Mouse (Mus musculus) spleen, embryonic (tissue): ENCODE measurements around the gene AI837181.

Experiments used
- CTCF ChIA-PET: fragments of 350-600 bp; sonication (Branson Sonifier 250); formaldehyde crosslinking; loops from one replicate; lab custom pipeline; 2022; lab: Charles Lee

Gene AI837181

DNA sequence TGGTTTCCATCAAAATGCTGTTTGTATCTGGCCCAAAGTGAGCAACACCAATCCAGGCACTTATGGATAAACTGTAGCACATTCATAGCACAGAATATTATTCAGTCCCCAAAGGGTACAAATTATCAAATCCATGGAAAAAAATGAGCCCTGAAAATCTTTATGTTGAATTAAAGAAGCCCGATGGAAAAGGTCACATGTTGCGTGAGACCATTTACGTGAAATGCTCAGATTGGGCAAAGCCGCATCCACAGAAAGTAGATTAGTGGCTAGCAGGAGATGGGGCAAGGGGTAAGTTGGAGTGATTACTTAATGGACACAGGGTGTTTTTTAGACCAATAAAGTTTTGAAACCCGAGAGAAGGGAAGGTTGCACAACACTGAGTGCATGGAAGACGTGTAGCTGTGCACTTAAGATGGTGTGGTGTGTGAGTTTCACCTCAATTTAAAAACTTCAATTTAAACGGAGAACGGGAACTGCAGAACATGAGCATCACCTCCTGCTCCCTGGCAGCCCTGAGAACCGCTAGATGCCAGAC, 19.5 kb downstream of the AI837181 start:
- CTCF ChIA-PET: interaction anchor here (0.6 kb wide), 1 partner anchor 517 kb away, joined by 7 read pairs; no protein-coding TSS in a partner anchor

DNA sequence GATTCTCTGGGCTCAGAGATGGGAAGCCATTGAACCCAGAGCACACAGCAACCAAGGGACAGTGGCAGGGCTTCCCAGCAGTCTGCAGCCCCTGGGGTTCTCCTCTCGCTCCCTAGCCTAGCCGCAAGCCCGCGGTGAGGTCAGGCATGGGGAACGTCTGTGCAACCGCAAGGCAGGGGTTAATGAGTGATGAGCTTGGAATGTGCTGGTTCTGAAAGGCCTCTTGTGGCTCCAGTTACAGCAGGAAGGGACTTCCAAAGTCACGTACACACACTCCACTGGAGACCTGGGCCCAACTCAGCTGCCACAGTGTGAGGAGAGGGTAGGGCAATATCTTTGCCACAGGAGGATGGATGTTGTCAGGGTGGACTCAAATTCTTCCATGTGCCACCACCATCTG, 20.0 kb downstream of the AI837181 start:
- CTCF ChIA-PET: interaction anchor here (0.6 kb wide), 1 partner anchor 516 kb away, joined by 7 read pairs; no protein-coding TSS in a partner anchor

DNA sequence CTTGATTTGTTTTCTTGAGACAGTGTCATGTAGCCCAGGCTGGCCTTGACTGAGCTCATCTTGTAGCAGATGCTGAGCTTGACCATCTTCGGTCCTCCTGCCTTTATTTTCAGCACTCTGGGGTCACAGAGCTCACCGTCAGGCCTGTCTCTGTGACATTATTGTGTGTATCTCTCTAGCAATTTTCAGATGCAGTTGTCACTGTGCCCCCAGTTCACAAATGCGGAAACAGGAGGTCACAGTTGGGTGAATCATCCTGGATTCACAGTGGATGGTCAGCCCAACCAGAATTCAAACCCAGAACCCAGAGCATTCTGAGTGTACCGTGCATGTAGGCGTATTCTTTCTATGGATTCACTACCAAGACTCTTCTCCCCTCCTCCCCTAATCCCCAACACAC, 20.8 kb downstream of the AI837181 start:
- CTCF ChIA-PET: no interaction called here

DNA sequence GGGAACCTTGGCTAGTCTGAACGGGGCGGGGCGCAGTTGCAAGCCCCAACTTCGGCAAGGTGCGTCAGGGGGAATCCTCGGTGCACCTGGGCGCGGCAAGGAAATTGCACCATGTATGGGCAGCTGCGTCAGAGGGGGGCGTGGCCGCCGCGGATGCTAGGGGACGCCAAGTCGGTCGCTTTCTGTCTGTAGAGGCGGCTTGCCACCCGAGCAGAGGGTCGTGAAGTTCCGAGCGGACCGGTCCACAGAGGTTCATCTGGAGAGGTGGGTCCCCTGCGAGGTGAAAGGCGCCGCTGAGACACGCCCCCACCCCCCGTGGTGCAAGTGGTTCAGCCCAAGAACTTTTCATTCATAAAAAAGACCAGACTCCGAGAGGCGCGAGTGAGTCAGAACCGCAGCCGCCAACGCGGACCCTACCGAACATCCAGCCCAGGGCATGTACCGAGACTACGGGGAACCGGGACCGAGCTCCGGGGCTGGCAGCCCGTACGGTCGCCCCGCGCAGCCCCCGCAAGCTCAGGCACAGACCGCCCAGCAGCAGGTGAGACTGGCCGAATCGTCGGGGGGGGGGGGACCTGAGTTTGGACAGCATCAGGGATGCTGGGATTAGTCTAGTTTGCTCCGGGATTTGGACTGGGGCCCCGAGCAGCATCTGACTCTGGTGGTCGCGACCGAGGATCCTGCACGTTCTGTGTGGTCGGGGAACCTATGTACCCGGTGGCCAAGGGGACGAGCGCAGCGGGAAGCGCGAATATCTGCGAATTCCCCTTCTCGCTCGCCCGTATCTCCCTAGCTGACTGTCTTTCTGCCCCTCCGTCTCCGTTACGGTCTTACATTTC, 22.8 kb downstream of the AI837181 start, which contains the start of gene Fosl1:
Fosl1 (plus strand) TSS at position 33 of the 839 bp plus-strand sequence.
- CTCF ChIA-PET: interaction anchor here (0.6 to 1.0 kb wide), 4 partner anchors 24 to 306 kb away, joined by 4 to 6 read pairs (median 5); no protein-coding TSS in a partner anchor

DNA sequence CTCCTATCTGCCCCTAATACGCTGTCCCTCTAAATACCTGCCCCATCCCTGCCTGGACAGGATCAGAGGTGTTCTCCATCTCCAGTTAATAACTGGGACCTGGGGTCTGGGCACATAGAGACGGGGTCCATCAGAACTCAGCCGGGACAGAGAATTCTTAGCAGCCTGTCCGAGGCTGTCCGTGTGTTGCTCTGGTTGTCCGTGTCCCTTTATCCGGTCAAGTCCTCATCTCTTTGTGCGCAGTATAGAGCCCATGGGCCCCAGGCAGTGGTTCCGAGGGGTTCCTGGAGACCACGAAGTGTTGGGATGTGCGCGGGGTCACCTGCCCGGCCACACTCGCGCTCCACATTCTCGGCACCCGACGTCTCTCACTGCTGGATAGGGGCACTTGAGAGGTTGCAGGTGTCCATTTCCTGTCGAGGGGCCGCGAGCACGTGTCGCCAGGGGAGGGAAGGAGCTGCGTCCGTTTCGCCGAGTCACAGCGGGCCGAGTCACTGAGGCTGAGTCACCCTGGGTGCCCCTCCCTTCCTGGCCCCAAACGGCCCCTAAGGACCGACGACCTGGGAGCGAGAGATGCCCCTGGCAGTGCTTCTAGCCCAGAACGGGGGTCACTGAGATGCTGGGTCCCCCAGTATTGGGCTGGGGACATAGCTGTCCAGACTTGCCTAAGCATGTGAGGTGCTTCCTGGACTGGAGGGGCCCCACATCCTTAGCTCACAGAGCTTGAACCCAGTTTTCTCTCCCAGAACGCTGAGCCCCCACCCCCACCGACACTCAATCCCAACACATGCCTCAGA, 23.6 kb downstream of the AI837181 start:
- CTCF ChIA-PET: no interaction called here

DNA sequence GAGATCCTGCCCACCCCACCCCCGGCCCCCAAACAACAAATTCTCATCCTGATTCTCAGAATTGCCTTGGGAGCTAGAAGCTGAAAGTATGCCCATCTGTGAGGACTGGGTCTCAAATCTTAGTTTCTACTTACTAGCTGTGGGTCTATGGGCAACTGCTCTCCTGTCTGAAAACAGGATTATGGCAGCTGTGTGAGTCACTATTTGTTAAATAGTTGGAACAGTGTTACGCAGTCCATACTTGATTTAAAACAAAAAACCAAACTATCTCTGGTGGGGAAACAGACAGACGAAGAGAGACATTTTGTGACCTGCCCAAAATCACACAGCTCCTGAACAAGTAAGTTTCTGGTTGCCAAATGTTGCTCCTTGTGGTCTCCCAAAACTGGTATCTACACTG, 24.7 kb downstream of the AI837181 start:
- CTCF ChIA-PET: interaction anchor here (0.5 to 1.0 kb wide), 3 partner anchors 20 to 567 kb away, joined by 3 to 5 read pairs (median 3); no protein-coding TSS in a partner anchor

DNA sequence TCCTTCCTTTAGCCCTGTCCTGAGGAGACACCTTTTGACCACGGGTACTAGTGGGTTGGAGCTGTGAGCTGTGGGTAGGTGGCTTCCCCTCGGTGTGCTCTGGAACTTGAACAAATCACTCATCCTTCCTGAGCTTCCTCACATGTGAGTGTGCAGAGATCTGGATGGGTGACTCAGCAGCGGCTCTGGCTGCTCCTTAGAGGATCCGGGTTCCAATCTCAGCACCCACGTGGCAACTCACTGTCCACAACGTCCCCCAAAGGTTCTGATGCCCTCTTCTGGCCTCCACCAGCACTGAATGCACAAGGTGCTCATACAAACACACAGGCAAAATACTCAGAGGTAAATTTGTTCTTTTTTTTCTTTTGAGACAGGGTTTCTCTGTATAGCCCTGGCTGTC, 26.8 kb downstream of the AI837181 start:
- CTCF ChIA-PET: no interaction called here

DNA sequence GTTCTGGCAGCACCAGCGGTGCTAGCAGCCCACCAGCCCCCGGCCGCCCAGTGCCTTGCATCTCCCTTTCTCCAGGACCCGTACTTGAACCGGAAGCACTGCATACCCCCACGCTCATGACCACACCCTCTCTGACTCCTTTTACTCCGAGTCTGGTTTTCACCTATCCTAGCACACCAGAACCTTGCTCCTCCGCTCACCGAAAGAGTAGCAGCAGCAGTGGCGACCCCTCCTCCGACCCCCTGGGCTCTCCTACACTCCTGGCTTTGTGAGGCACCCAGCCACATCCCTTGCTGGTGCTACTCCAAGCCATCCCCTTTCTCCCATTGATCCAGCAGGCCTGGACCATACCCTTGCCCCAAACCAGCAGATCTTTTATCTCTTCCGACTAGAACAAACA, 30.1 kb downstream of the AI837181 start:
- CTCF ChIA-PET: no interaction called here

DNA sequence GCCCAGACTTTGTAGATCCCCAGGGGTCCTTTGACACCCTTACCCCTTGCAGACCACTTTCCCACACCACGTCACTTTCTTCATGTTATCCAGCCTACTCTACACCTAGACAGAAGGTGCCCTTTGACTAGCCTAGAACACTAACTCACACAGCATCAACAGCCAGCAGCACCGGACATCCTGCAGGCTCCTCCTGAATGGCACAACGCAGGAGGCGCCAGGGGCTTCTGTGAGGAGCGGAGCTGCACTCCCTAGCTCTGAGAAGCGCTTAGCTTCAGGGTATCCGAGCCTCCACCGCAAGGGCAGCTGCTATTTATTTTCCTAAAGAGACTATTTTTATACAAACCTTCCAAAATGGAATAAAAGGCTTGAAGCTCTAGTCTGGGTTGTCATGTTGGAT, 30.6 kb downstream of the AI837181 start:
- CTCF ChIA-PET: no interaction called here

DNA sequence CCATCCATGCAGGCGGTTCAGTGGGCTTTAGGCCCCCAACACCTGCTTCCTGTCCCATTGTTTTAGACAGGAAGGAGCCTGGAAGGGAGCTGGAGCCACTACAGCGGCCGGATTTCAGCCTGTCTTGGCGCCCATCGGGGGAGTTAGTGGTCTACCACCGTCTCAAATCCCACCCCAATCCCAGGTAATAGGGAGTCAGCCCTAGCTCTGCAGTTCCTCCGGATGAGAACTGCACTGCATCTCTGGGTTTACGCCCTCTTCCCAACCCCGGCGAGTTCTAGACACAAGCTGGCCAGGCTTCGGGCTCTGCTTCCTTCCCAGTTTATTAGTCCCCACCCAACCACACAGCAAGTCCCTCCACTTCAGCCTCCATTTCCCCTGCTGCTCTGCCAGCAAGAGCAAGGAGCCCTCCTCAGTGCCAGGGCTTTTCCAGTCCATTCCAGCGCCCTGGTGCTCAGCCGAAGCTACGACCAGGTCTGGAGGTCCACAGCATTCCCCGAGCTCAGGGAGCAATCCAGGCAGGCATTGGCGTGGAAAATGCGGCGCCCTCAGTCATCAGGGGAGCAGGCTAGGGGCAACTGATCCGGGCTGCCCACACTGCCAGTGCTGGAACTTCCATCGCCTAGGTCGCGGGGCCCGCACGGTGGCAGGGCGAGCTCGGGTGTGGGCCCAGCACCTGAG, 31.4 kb downstream of the AI837181 start:
- CTCF ChIA-PET: interaction anchor here (0.6 to 0.7 kb wide), 2 partner anchors 21 to 22 kb away, joined by 3 to 4 read pairs; no protein-coding TSS in a partner anchor

DNA sequence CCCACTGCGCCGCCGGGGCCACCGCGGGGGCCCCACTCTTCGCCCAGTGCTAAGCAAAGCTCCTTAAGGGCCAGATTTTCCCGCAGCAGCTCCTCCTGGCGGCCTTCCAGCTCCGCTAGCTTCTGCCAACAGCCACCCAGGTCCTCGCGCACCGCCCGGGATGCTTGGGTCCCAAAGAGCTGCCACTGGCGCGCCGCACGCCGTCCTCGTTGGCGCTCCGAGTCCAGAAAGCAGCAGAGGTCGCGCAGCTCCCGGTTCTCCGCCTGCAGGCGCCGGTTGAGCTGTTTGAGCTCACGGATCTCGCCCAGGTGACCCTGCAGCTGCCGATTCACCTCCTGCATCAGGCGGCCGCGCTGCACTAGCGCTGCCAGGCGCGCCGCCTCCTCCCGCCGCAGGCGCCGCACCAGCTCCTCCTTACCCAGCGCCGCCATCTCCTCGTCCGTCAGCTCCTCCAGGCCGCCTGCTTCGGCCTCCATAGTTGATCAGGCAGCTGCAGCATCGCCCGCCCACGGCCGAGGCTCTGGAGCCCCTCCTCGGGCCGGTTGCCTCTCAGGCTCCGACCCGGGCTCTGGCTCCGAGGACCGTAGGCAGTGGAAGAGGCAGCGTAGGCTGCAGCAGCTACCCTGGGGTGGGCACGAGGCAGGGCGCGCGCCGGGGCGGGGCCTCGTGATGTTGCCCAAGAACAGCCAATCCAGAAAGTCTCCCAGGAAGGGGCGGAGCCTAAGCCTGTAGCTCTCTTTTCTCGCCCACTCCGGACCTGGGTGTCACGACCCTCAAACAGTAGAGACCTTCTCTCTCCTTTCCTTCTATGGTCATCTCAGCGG, 32.2 kb downstream of the AI837181 start:
- CTCF ChIA-PET: interaction anchor here (0.7 kb wide), 1 partner anchor 23 kb away, joined by 3 read pairs; no protein-coding TSS in a partner anchor

DNA sequence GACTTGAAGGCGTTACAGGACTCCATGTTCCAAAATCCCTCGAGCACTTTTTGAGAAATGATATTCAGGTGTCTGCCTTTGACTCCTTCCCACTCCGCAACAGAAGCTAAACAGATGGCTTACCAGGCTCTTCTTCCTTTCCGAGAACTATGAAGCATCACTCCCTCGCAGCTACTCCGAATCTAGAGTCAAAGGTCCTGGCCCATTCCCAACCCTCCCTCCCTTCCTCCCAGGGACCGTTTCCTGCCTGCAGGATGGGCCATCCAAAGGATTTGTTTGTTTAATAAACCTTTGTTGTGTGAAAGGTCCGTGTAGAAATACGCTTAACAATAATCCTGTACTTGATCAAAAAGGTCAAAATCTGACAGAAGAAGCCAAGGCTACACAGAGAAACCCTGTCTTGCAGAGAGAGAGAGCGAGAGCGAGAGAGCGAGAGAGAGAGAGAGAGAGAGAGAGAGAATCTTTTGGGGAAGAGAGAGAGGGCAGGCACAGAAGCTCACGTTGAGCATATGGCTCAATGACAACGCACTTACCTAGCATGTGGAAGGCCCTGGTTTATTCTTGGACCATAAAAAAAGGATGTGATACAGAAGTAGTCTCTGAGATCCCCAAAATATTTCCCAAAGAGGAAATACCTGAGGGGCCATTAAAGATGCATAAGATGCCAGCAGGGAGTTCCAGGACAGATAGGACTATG, 33.0 kb downstream of the AI837181 start, which contains the start of gene Ccdc85b:
Ccdc85b (minus strand) TSS at position 149 of the 697 bp plus-strand sequence.
- CTCF ChIA-PET: interaction anchor here (1.6 kb wide), 1 partner anchor 30 kb away, joined by 3 read pairs; the partner anchor contains the start of gene Mus81

DNA sequence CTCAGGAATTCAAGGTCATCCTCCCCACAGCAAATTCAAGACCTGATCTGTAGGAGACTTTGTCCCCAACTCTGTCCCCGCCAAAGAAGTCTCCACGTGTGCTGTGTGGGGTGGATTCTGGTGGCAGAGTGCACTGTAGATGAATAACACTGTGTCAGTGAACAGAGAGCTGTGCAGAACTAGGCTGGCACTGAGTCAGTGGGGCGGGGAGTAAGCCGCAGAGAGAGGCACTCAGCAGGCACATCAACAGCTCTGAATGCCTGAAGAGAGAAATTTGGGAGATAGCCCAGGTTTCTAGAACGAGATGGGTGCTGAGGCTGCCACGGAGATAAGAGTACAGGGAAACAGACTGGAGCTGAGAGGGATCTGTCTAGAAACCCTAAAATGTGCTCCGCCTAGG, 34.1 kb downstream of the AI837181 start:
- CTCF ChIA-PET: interaction anchor here (0.6 to 1.6 kb wide), 2 partner anchors 13 to 29 kb away, joined by 3 to 8 read pairs; partner anchors contain the start of gene Mus81

DNA sequence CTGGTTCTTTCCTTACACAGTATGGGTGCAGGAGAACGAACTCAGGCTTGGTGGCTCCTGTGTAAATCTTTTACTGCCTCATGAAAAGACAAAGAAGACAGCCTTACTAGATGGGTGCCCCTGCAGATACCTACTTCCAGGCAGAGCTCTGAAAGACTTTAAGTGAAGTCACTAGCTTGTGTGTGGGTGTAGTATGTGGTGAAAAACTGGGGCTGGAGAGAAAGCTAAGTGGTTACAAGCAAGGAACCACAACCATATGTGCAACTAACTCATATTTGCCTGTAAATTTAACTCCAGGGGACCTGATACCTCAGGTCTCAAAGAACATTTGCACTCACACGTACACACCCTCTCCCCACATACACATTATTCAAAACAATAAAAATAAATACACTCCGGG, 35.0 kb downstream of the AI837181 start:
- CTCF ChIA-PET: no interaction called here

DNA sequence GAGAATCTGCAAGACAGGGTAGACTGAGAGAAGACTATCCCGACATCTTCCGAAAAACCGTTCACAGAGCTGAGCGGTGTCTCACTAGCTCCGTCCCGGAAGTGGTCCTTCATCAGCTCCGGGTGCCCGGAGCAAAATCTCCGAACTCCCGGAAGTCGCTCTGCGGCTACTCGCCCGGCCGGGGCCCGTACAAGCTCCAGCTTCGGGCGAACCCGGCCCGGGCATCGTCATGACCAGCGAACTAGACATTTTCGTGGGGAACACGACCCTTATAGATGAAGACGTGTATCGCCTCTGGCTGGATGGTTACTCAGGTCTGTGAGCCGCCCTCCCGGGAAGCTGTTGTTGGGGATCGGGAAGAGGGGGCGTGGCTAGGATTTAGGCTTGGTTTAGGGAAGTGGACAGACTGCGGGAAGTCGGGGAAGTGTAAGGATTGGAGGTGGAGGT, 35.5 kb downstream of the AI837181 start, which contains the start of gene Fibp:
Fibp (plus strand) TSS at position 151 of the 447 bp plus-strand sequence.
- CTCF ChIA-PET: no interaction called here

DNA sequence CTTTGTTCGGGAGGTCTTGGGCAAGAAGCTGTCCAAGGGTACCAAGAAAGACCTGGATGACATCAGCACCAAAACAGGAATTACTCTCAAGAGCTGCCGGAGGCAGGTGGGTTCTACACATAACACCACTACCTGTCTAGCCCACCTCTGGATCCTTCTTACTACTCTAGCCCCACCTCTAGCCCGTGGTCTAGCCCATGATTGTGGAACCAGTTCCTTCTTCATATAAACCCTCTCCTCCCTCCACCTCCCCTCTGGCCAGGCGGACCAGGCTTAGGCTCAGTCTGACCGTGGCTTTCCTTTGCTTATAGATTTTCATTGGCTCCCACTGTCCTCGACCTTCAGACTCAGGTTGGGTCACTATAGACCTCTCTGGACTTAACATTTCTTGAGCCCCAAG, 36.5 kb downstream of the AI837181 start:
- CTCF ChIA-PET: no interaction called here

DNA sequence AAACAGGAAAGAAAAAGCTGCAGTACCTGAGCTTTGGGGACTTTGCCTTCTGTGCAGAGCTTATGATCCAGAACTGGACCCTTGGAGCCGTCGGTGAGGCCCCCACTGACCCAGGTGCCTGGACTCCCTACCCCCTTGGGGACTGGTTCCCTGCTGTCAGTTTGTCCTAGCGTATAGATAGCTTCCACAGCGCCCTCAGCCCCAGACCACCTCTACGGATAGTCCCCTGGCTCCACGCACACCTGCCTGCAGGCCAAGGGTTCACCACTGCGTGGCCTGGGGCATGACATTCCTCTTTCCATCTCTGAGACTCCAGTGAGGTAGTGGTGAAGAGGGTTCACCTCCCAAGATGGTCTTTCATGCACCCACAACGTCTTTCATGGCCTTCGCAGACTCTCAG, 38.3 kb downstream of the AI837181 start:
- CTCF ChIA-PET: interaction anchor here (1.0 to 1.5 kb wide), 2 partner anchors 12 to 30 kb away, joined by 3 to 4 read pairs; no protein-coding TSS in a partner anchor

DNA sequence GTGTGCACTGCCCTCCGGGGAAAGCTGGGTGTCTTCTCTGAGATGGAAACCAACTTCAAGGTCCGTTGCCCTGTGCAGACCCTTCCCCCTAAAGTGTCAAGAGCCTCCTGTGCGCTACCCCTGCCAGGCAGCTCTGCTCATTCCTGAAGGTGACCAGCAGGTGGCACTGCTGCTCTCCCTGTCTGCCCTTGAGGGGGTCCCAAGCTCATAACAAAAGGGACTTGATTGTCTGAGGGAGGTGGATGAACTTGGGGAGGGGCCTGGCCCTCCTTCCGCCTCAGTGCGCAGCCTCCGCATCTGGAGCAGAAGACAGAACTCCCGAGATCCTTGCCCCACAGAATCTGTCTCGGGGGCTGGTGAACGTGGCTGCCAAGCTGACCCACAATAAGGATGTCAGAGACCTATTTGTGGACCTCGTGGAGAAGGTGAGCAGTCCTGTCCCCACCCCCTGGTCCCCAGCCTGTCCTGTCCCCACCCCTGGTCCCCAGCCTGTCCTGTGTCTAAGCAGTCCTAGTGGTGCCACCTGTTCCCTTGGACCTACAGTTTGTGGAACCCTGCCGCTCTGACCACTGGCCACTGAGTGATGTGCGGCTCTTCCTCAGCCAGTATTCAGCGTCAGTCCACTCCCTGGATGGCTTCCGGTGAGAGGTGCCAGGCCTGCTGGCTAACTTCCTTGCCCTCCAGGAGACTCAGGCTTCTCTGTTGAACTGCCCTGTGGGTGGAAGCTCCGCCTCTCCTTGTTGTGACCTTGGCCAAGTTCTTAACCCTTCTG, 39.0 kb downstream of the AI837181 start:
- CTCF ChIA-PET: interaction anchor here (1.0 to 1.5 kb wide), 4 partner anchors 11 to 170 kb away, joined by 3 to 5 read pairs (median 4); no protein-coding TSS in a partner anchor
